Mouse (Mus musculus) CH12.LX (cell line): ENCODE data around the gene Dtnb. TPM values are rescaled to one million over a fixed set of nuclear protein-coding genes. Genes with fewer than 3 reads are reported as not detected.

Source experiments
- DNase-seq: peaks from one replicate; pipeline ENCODE4 v3.0.0-alpha.2; 2013; ENCODE audit errors: extremely low read depth
- H3K27ac ChIP-seq: 2 replicates; pipeline ENCODE4 v1.5.1; 2012; ENCODE audit warnings: low read depth, mild to moderate bottlenecking, control low read depth, moderate library complexity; ENCODE audit not compliant: insufficient read depth
- H3K27me3 ChIP-seq: replicated peaks from 2 replicates; pipeline ENCODE3; 2012; ENCODE audit warnings: inconsistent platforms
- H3K36me3 ChIP-seq, 2 experiments: replicated peaks in 1 of 2; 2 replicates each; pipeline versions ENCODE3 to v1.6.1; 2012; ENCODE audit warnings: inconsistent platforms in 1 of 2, low read length in 1 of 2, mild to moderate bottlenecking in 1 of 2, mixed read lengths in 1 of 2, moderate library complexity in 1 of 2; ENCODE audit not compliant: control insufficient read depth in 1 of 2, insufficient read depth in 1 of 2
- H3K4me1 ChIP-seq, 2 experiments: 2 replicates each; pipeline ENCODE4 v1.6.1; 2012; ENCODE audit warnings: inconsistent platforms in 1 of 2, moderate library complexity in 1 of 2; ENCODE audit not compliant: insufficient read depth in 2 of 2, control insufficient read depth in 1 of 2
- H3K4me2 ChIP-seq: 2 replicates; pipeline ENCODE4 v1.6.1; 2012; ENCODE audit warnings: low read depth, mild to moderate bottlenecking, control low read depth; ENCODE audit not compliant: poor library complexity, insufficient read depth, severe bottlenecking
- H3K4me3 ChIP-seq, 3 experiments: fragments of 150-350 bp in 1 of 3; sonication (generic) in 1 of 3; replicated peaks in 1 of 3; 2 replicates each; pipeline versions ENCODE3 to v1.5.1; 2011 to 2012; ENCODE audit warnings: low read depth in 2 of 3, low read length in 2 of 3, mild to moderate bottlenecking in 2 of 3, moderate library complexity in 2 of 3, control low read depth in 1 of 3, improper control_type of control experiment in 1 of 3, inconsistent platforms in 1 of 3, mixed read lengths in 1 of 3; ENCODE audit not compliant: poor library complexity in 1 of 3
- H3K79me2 ChIP-seq: replicated peaks from 2 replicates; pipeline ENCODE4 v1.6.1; 2012; ENCODE audit warnings: mild to moderate bottlenecking, moderate library complexity; ENCODE audit not compliant: control insufficient read depth, poor library complexity, insufficient read depth, severe bottlenecking; ENCODE audit errors: extremely low read depth
- H3K9ac ChIP-seq: 2 replicates; pipeline ENCODE4 v1.6.1; 2012; ENCODE audit warnings: low read depth, mild to moderate bottlenecking, control low read depth, moderate library complexity; ENCODE audit not compliant: insufficient read depth
- H3K9me3 ChIP-seq: replicated peaks from 2 replicates; pipeline ENCODE3; 2012; ENCODE audit warnings: low read length, inconsistent platforms, mixed read lengths
- BHLHE40 ChIP-seq: IDR thresholded peaks from 2 replicates; pipeline ENCODE4 v1.6.1; 2011; ENCODE audit warnings: mild to moderate bottlenecking, low read depth, low read length, improper control_type of control experiment
- CHD1 ChIP-seq: IDR thresholded peaks from 2 replicates; pipeline ENCODE4 v1.6.1; 2012; ENCODE audit warnings: low read depth, low read length, improper control_type of control experiment, inconsistent platforms
- CHD2 ChIP-seq: IDR thresholded peaks from 2 replicates; pipeline ENCODE4 v1.6.1; 2011; ENCODE audit warnings: low read length, improper control_type of control experiment
- CTCF ChIP-seq, 2 experiments: IDR thresholded peaks in 1 of 2; conservative IDR thresholded peaks in 1 of 2; 2 replicates each; pipeline ENCODE4 v1.5.1; 2011 to 2012; ENCODE audit warnings: low read depth in 2 of 2, low read length in 2 of 2, improper control_type of control experiment in 1 of 2, inconsistent platforms in 1 of 2, mild to moderate bottlenecking in 1 of 2, moderate library complexity in 1 of 2
- E2F4 ChIP-seq: IDR thresholded peaks from 2 replicates; pipeline ENCODE4 v1.6.1; 2011; ENCODE audit warnings: low read depth, low read length, improper control_type of control experiment; ENCODE audit not compliant: insufficient replicate concordance
- ELF1 ChIP-seq: IDR thresholded peaks from 2 replicates; pipeline ENCODE4 v1.6.1; 2014; ENCODE audit warnings: low read depth, mild to moderate bottlenecking, inconsistent platforms, low read length, improper control_type of control experiment
- EP300 ChIP-seq: IDR thresholded peaks from 2 replicates; pipeline ENCODE4 v1.6.1; 2011; ENCODE audit warnings: low read length, improper control_type of control experiment
- GABPA ChIP-seq: IDR thresholded peaks from 2 replicates; pipeline ENCODE4 v1.6.1; 2012; ENCODE audit warnings: low read depth, low read length, improper control_type of control experiment, inconsistent platforms; ENCODE audit not compliant: insufficient replicate concordance
- IRF4 ChIP-seq: IDR thresholded peaks from 2 replicates; pipeline ENCODE4 v1.6.1; 2014; ENCODE audit warnings: low read depth, mild to moderate bottlenecking, inconsistent platforms, low read length, improper control_type of control experiment
- JUN ChIP-seq: IDR thresholded peaks from 2 replicates; pipeline ENCODE4 v1.6.1; 2011; ENCODE audit warnings: low read depth, mild to moderate bottlenecking, low read length, improper control_type of control experiment, moderate library complexity; ENCODE audit not compliant: insufficient read depth
- JUND ChIP-seq: conservative IDR thresholded peaks from 2 replicates; pipeline ENCODE4 v1.6.1; 2011; ENCODE audit warnings: low read depth, low read length, improper control_type of control experiment
- KAT2A ChIP-seq: IDR thresholded peaks from 2 replicates; pipeline ENCODE4 v1.6.1; 2012; ENCODE audit warnings: low read length, improper control_type of control experiment, inconsistent platforms; ENCODE audit not compliant: insufficient replicate concordance
- MAX ChIP-seq: IDR thresholded peaks from 2 replicates; pipeline ENCODE4 v1.6.1; 2011; ENCODE audit warnings: low read length, improper control_type of control experiment
- MAZ ChIP-seq: IDR thresholded peaks from 2 replicates; pipeline ENCODE4 v1.6.1; 2012; ENCODE audit warnings: low read depth, mild to moderate bottlenecking, inconsistent platforms, low read length, improper control_type of control experiment, moderate library complexity
- MEF2A ChIP-seq: IDR thresholded peaks from 2 replicates; pipeline ENCODE4 v1.6.1; 2014; ENCODE audit warnings: low read depth, mild to moderate bottlenecking, inconsistent platforms, low read length, improper control_type of control experiment, borderline replicate concordance
- MXI1 ChIP-seq: IDR thresholded peaks from 2 replicates; pipeline ENCODE4 v1.6.1; 2011; ENCODE audit warnings: mild to moderate bottlenecking, low read depth, low read length, improper control_type of control experiment
- MYC ChIP-seq: IDR thresholded peaks from 2 replicates; pipeline ENCODE4 v1.6.1; 2011; ENCODE audit warnings: low read depth, mild to moderate bottlenecking, improper control_type of control experiment, low read length
- PAX5 ChIP-seq: IDR thresholded peaks from 2 replicates; pipeline ENCODE4 v1.6.1; 2012; ENCODE audit warnings: low read length, inconsistent platforms, mixed read lengths
- POLR2A ChIP-seq: IDR thresholded peaks from 2 replicates; pipeline ENCODE4 v1.6.1; 2011; ENCODE audit warnings: low read depth, mild to moderate bottlenecking, improper control_type of control experiment, low read length
- POLR2AphosphoS2 ChIP-seq: IDR thresholded peaks from 2 replicates; pipeline ENCODE4 v1.6.1; 2011; ENCODE audit warnings: low read depth, low read length, improper control_type of control experiment
- RAD21 ChIP-seq: IDR thresholded peaks from 2 replicates; pipeline ENCODE4 v1.6.1; 2011; ENCODE audit warnings: low read depth, mild to moderate bottlenecking, low read length, improper control_type of control experiment, moderate library complexity
- SMC3 ChIP-seq: IDR thresholded peaks from 2 replicates; pipeline ENCODE4 v1.6.1; 2011; ENCODE audit warnings: low read depth, low read length, improper control_type of control experiment
- TBP ChIP-seq: conservative IDR thresholded peaks from 2 replicates; pipeline ENCODE4 v1.6.1; 2011; ENCODE audit warnings: low read depth, low read length, improper control_type of control experiment
- UBTF ChIP-seq: IDR thresholded peaks from 2 replicates; pipeline ENCODE4 v1.6.1; 2012; ENCODE audit warnings: low read depth, mild to moderate bottlenecking, inconsistent platforms, low read length, improper control_type of control experiment, moderate library complexity
- ZC3H11A ChIP-seq: IDR thresholded peaks from 2 replicates; pipeline ENCODE4 v1.6.1; 2012; ENCODE audit warnings: low read depth, mild to moderate bottlenecking, inconsistent platforms, low read length, improper control_type of control experiment
- ZNF384 ChIP-seq: IDR thresholded peaks from 2 replicates; pipeline ENCODE4 v1.6.1; 2012; ENCODE audit warnings: low read depth, low read length, improper control_type of control experiment, inconsistent platforms
- dilution Hi-C: fragments of 300-500 bp; cut with MboI; formaldehyde crosslinking; loops from 2 replicates; pipeline ENCODE4 v1.14.3; 2020; ENCODE audit warnings: low sequenced_read_pairs; ENCODE audit not compliant: extremely low pct_unique_long_range_greater_than_20kb, extremely low pct_ligation_motif_present
- in situ Hi-C: fragments of 300-500 bp; cut with MboI; formaldehyde crosslinking; loops from 3 replicates; pipeline ENCODE4 v1.14.3; 2019; ENCODE audit warnings: low sequenced_read_pairs, low pct_ligation_motif_present, low pct_unique_long_range_greater_than_20kb, mixed read lengths
- polyA plus RNA-seq: library from polyadenylated mRNA; unstranded; fragments of >175 nt; gene quantifications from 2 replicates; pipeline ENCODE4 v1.2.1, GENCODE M21; 2012; ENCODE audit warnings: low read depth; ENCODE audit not compliant: insufficient read length
- total RNA-seq, 2 experiments: library from RNA; depleted of rRNA; stranded (reverse); fragments of 300-350 nt in 1 of 2; fragments of >200 nt in 1 of 2; gene quantifications; 2 replicates each; pipeline ENCODE4 v1.2.3; 2012 to 2014

Dtnb gene
- total and polyA plus RNA-seq, 3 experiments: 8.1 to 26.0 (median 17.4) TPM

- dilution Hi-C loops (no loop called here), in situ Hi-C loops (no loop called here)
- no peak for DNase-seq
- H3K4me1 ChIP-seq: no peaks in the 10 kb centered on the region
- H3K9me3 ChIP-seq: no peaks in the 10 kb centered on the region
- H3K36me3 ChIP-seq: peaks cover 0 to 12% of the 10 kb centered on the region in 2 experiments
- H3K4me2 ChIP-seq: no peak overlapping the region
- no peaks in the 10 kb centered on the region for H3K79me2 ChIP-seq
- H3K4me3 ChIP-seq: no peak overlapping the region
- H3K27ac ChIP-seq: no peak overlapping the region
- H3K27me3 ChIP-seq: no peaks in the 10 kb centered on the region
- H3K9ac ChIP-seq: no peak overlapping the region
- no peak for TF ChIP-seq BHLHE40
- no peak for TF ChIP-seq ZC3H11A
- no peak for TF ChIP-seq MXI1
- no peak for TF ChIP-seq E2F4
- no peak for TF ChIP-seq CTCF (conservative IDR thresholded peaks at IDR 0.05 in 1 of 2, IDR thresholded peaks at IDR 0.05 in 1 of 2; ENCODE audit: low read depth in 2 of 2, low read length in 2 of 2)
- no peak for TF ChIP-seq RAD21
- TF ChIP-seq MAZ: no peak
- no peak for TF ChIP-seq MEF2A
- TF ChIP-seq MYC: no peak
- no peak for TF ChIP-seq POLR2AphosphoS2
- TF ChIP-seq UBTF: no peak
- no peak for TF ChIP-seq JUN
- TF ChIP-seq PAX5: no peak
- no peak for TF ChIP-seq IRF4
- no peak for TF ChIP-seq EP300
- no peak for TF ChIP-seq CHD2
- TF ChIP-seq SMC3: no peak
- TF ChIP-seq GABPA: no peak
- TF ChIP-seq JUND: no peak
- no peak for TF ChIP-seq ZNF384
Measured at GRCm38 (mm10) chr12:3611871-3612270, 39.7 kb downstream of the Dtnb start.

DNA sequence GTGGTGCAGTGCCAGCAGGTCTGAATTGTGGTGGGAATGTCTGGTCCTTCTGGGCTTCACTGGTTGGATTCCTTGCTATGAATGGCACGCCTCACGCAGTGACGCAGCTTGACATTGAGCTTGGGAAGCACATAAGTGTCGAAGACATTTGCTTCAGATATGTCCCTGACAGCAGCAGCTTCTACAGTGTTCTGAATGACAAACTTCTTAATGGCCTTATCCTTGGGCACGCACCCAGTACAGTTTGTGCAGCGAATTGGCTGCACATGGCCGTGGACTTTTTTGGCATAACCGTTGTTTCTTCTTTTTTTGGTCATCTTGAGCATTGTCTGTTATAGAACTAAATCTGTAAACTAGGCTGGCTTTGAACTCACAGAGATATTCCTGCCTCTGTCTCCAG, 42.9 kb downstream of the Dtnb start:
- in situ Hi-C loops (no loop called here), dilution Hi-C loops (no loop called here)
- H3K4me3 ChIP-seq: no peak overlapping the region
- no peak overlapping the region for H3K4me2 ChIP-seq
- no peak for DNase-seq
- no peaks in the 10 kb centered on the region for H3K79me2 ChIP-seq
- peaks cover 0 to 10% of the 10 kb centered on the region in 2 experiments for H3K36me3 ChIP-seq
- H3K4me1 ChIP-seq: no peaks in the 10 kb centered on the region
- TF ChIP-seq E2F4 (no peak), PAX5 (no peak), ELF1 (no peak), KAT2A (no peak), POLR2AphosphoS2 (no peak), POLR2A (no peak), TBP (no peak), CHD1 (no peak), CHD2 (no peak), SMC3 (no peak), UBTF (no peak), MAX (no peak)
- H3K9ac ChIP-seq: no peak overlapping the region
- no peaks in the 10 kb centered on the region for H3K9me3 ChIP-seq
- no peak overlapping the region for H3K27ac ChIP-seq
- no peaks in the 10 kb centered on the region for H3K27me3 ChIP-seq
